Mouse (Mus musculus): ENCODE measurements at regions not wholly inside any gene's neighbourhood (a gene's known extent, or its start where the extent isn't known, plus 50 kb on each side); places are given as distances from the start of the nearest gene placed in this dataset.

DNA sequence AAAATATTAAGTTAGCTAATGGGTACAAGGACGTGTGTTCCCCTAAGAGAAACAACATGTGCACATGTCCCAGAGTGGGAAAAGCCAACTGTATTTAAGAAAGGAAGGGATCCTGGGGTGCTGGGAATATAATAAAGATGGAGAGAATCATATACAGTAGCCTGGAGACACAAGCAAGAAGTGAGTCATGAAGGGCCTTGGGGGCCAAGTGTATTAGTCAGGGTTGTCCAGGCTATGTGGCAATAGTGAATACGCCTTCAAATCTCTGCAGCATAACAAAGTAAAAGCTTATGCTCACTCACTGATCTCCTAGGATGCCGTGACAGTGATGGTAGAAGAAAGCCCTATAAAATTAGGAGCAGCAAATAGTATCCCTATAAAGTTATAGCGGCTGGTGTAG is 124.1 kb upstream of the Gm10295 start:
- DNase-seq, result no peak

DNA sequence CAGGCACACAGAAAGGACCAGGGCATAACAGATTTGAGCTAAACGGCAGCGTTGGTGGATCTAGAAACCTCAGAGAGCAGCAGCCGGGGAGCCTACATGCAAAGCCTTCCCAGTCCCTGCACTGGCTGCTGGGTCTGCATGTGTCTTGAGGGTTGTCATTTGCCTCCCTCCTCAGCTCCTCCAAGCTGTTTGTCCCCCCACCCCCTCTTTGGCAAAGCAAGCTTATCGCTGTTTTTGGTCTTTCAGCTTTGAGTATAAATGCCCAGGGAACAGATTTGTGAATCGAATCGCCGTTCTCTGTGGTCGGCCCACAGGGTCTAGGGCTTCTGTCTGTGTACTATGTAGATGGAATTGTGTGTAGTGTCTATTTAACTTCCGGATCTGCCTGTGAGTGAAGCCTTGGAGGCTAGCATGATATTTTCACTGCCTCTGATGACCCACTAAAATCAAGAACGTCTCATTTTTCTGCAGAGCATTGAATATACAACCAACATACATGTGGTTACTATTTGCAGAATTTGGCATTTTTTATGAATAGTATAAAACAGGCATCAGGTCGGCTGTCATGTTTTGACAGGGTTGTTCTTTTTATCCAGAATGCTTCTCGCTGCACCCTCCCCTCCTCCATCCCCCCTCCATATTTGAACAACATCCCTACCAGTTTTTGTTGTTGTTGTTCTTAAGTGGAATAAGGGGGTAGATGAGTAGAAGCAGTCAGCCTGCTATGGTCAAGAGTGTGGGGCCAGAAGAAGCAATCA is 121.3 kb upstream of the Gm10295 start:
- DNase-seq, result no peak

DNA sequence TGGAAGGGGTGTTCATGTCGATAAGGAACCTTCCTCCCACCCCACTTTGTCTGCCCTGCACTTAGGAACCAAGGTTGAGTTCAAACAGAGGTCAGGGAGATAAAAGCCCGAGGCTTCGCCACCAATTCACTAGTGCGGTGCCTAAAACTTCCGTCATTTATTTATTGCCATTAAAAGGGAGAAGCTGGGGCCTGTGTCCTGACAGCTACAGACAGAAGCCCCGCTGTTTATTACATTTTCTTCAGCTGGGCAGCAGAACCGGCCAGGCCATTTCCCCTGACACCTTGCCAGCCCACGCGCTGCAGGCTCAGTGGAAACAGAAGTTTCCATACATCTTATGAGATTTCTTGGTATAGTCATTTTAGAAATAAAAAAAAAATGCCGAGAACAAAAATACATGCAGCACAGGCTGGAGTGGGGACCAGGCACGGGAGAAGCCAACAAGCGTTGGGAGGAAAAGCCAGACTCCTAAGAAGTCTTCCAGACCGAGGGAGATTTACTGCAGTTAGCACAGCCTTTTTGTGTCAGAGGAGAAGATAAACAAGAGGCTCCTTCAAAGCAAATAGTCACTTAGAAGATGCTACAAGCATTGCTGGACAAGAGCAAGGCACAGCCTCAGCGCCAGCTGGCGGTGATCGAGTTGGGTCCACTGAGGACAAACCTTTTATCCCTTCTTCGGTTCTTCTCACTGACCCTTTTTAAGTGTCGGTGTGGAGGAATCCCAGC is 120.5 kb upstream of the Gm10295 start:
- DNase-seq, result peak; percentile 5

GRCm38 (mm10) chr7:71471319-71471657 is 120.0 kb upstream of the Gm10295 start:
- no peak for DNase-seq

- no peak for DNase-seq
Measured at GRCm38 (mm10) chr7:71470418-71470817, 119.1 kb upstream of the Gm10295 start.

GRCm38 (mm10) chr7:71469951-71470350 is 118.7 kb upstream of the Gm10295 start:
- no peak for DNase-seq

DNA sequence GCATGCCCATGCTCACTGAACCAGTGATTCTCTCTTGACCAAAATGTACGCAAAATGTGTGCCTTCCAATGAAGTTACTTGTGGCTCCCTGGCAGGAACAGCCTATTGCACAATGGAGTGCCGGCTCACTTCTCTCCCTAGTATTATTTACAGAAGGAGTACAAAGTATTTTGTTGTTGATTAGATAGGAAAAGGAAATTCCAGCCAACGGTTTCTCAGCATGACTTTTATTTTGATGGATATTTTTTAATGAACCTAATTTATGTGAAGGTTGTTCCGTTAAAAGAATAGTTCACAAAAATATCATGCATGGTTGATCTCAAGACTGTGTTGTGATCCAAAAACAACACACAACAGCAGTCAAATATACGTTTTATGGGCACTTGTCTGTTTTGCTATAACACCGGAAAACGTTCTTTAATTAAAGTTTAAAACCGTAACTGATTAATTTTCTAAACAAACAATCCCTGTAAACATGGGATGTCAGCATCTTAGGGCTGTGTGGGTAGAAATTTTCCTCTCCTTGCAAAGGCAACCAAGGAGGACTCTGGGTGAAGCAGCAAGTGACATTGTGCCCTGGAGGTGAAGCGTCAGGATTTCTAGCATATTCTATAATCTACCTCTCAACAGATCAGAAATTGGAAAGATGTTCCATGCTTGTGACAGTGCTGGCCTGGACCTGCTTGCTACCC is 116.3 kb upstream of the Gm10295 start:
- no peak for DNase-seq

GRCm38 (mm10) chr7:71464127-71464526 is 112.8 kb upstream of the Gm10295 start:
- no peak for DNase-seq

- no peak for DNase-seq
Measured at GRCm38 (mm10) chr7:71463565-71463964, 112.3 kb upstream of the Gm10295 start.

- DNase-seq, result no peak
Measured at GRCm38 (mm10) chr7:71459805-71460204, 108.5 kb upstream of the Gm10295 start.

DNA sequence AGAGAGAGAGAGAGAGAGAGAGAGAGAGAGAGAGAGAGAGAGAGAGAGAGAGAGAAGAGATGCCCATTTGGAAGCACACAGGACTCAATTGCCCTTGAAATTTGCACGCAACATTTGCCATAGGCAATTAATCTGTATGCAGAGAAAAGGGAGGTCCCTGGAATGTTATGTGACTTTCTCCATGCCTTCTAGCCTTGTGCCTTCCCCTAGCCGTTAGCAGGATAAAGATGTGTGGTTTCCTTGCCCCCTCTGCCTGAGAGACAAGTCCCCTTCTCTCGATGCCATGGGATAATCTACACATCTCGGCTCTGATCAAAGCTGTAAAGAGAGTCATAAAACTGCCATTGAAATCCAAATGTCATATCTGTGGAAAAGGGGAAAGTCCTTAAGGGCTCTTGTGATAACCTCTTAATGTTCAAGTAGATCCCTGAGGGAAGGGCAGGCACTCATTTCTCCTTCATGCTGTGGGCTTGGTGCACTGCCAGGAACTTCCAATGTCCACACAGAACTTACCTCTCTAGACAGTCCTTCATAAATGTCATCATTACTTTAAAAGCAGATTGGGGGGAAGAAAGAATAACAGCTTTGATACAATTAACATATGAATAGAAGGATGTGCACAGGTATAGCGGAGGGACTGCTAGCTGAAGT is 106.9 kb upstream of the Gm10295 start:
- no peak for DNase-seq

- no peak for DNase-seq
Measured at GRCm38 (mm10) chr7:71457409-71458103, 106.3 kb upstream of the Gm10295 start.

- no peak for DNase-seq
Measured at GRCm38 (mm10) chr7:71456421-71456820, 105.1 kb upstream of the Gm10295 start.

DNA sequence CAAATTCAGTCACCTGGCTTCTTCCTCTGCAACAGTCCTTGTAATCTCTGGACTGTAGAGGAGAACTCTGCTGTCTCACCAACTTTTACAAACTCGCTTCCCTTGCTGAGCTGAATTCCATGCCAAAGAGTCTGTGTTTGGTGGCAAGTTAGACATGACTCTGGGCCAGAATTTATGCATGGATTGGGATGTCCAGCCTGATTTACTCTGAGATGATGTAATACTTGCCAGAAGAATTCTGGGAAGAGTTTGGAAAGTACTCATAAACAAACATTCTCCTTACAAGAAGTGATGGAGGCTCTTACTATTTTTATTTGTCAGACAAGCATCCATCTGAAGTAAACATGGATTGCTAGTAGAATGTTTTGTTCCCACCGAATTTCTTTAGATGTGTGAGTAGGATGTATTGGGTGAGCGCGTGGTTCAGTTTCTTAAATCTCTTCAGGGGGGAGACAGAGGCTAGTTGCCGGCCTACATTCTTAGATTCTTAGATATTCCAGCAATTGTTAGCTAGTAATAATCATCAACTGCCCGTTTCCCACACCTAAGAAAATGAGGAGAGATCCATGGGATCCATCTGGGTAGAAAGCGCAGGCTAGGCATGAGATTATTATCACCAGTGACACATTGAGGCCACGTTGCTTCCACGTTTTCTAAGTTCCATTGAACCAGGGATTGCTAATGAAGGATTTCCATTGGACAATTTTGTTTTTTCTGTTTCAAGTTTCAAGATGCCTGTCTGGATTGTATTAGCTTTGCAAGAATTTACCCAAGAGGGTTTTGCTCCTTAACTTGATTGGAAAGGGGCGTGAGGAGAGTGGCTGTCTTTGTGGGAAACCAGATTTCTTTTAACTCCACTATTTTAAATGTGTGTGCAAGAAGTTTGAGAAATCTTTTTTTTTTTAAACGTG is 89.3 kb upstream of the Gm10295 start:
- DNase-seq, result no peak

DNA sequence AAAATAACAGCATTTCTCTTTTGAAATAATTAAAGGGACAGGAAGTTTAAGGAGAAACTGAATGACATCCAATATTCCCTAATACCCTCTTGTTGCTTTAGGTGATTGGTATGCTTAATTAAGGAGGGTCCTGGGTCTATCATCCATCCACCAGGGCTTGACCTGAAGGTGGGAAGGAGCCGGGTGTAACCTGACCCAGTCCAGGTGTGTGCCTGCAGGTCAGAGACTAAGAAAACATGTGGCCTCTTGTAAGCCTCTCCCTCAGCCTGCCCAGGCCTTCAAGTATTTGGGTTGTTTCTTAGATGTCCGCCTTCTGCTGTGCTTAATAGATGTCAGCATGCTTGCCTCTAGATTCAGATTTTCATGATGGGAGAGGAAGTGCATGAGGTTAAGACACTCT is 74.7 kb upstream of the Gm10295 start:
- DNase-seq, result no peak

DNA sequence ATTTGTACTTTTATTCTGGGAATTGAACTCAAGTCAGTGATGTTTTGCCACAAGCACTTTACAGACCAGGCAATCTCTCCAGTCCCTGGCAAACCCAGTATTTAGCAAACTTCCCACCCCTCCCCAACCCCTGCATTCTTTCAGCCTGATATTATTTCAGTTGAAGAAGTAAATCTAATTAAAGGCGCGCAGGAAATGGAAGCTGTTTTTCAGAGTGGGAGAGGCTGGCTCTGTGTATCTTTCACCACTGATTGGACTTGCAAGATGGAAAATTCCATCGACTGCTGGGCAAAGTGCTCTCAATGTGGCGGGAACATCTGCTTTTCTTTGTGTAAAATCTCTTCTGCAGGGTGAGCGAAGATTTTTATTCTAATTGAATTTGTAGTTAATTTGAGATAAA is 68.0 kb upstream of the Gm10295 start:
- no peak for DNase-seq

- DNase-seq, result no peak
Measured at GRCm38 (mm10) chr7:71418856-71419255, 67.6 kb upstream of the Gm10295 start.

DNA sequence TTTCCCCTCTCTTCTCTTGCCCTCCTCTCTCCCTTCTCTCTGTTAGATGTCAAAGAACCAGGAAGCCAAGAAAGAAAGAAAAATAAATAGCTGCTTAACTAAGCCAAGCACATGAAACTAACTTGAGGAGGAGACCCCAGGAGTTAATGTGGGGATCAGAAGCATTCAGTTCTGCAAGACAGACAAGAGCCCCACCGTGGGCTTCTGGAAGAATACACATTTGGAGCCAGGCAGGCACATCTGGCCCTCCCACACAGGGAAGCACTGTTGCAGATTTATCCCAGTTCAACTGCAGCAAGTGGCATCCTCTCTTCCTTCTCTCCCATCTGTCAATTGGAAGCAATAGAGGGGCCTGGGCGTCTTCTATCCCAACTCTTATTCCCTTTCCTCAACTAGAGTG is 63.5 kb upstream of the Gm10295 start:
- no peak for DNase-seq

- no peak for DNase-seq
Measured at GRCm38 (mm10) chr7:71413121-71413520, 61.8 kb upstream of the Gm10295 start.

- peak; percentile 79 for DNase-seq
Measured at GRCm38 (mm10) chr7:71412079-71412478, 60.8 kb upstream of the Gm10295 start.

DNA sequence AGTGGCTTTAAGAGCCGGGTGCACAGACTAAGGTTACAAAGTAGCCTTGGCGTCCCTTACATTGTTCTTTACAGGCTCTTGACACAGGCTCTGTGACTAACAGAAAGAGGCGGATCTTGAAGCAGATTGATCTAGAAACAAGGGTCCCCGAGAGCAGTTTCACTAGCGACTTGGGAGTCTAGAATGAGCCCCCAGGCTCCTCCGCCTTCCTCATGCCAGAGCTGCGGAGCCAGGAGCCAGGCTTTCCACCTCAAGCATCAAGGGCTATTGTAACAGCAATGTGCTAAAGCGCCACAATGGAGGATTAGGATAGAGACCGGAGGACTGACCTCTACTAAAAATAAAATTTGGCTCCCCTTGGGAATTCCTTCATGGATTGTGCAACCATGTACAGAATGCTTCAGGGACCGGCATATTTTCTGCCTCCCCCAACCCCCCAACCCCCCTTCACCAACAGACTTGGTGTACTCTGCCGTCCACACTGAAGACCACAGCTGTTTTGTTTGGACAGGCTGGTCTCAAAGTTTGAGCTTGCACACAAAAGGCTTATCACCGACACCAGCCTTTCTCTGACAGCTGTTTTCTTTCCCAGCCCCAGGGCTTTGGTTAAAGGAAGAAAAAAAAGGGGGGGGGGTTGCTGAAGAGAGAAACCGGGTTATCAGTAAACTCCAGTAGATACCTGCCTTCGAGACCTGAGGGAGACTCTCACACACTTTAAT is 60.2 kb upstream of the Gm10295 start:
- peak; percentile 27 for DNase-seq

All from liver (tissue).